Mouse (Mus musculus): Measurements from ENCODE around the gene Olfr944.

The Olfr944 gene

GRCm38 (mm10) chr9:39201620-39202019 is at the start of gene Olfr944:
Olfr944 (plus strand) TSS chr9:39201920.
- DNase-seq (ENCODE audit: low spot score in 2 of 2), result no peak

- DNase-seq (ENCODE audit: low spot score in 2 of 2), result no peak
Observed at GRCm38 (mm10) chr9:39152401-39152800, 49.3 kb upstream of the Olfr944 start.

GRCm38 (mm10) chr9:39166004-39166403 is 35.7 kb upstream of the Olfr944 start, which contains the start of gene Olfr943:
Olfr943 (plus strand) TSS chr9:39166304.
- no peak for DNase-seq (ENCODE audit: low spot score in 2 of 2)

GRCm38 (mm10) chr9:39249894-39250293 is 48.2 kb downstream of the Olfr944 start, which contains the start of gene Olfr1537:
Olfr1537 (minus strand) TSS chr9:39249994.
- no peak for DNase-seq (ENCODE audit: low spot score in 2 of 2)
